Mouse (Mus musculus) kidney, postnatal 0 days (tissue): ENCODE data around the gene Erg. TPM values are rescaled to one million over a fixed set of nuclear protein-coding genes. Genes with fewer than 3 reads are reported as not detected.

ENCODE experiments used
- ATAC-seq: fragments of 200-750 bp; cut with Nextera tagmentation; replicated peaks from 2 replicates; pipeline ENCODE4 v1.8.0; 2017; ENCODE audit warnings: low read depth, moderate number of reproducible peaks, moderate TSS enrichment, moderate library complexity; ENCODE audit not compliant: low FRiP score
- DNase-seq: peaks from one replicate; pipeline ENCODE4 v3.0.0-alpha.2; 2016; ENCODE audit warnings: low spot score
- H3K27ac ChIP-seq: fragments of 300-500 bp; sonication (generic); 2 replicates; pipeline ENCODE4 v1.5.1; 2014; ENCODE audit warnings: mild to moderate bottlenecking
- H3K27me3 ChIP-seq: fragments of 300-500 bp; sonication (generic); 2 replicates; pipeline ENCODE4 v1.6.1; 2014; ENCODE audit warnings: low read length, mixed read lengths; ENCODE audit not compliant: insufficient read depth
- H3K36me3 ChIP-seq: fragments of 300-500 bp; sonication (generic); 2 replicates; pipeline ENCODE4 v1.6.1; 2014; ENCODE audit warnings: low read length, mixed read lengths; ENCODE audit not compliant: insufficient read depth
- H3K4me1 ChIP-seq: fragments of 300-500 bp; sonication (generic); replicated peaks from 2 replicates; pipeline ENCODE4 v1.6.1; 2014; ENCODE audit warnings: antibody characterized with exemption, low read length, mixed read lengths; ENCODE audit not compliant: insufficient read depth
- H3K4me2 ChIP-seq: fragments of 300-500 bp; sonication (generic); 2 replicates; pipeline ENCODE4 v1.6.1; 2014; ENCODE audit warnings: mild to moderate bottlenecking, low read length, moderate library complexity, mixed read lengths
- H3K4me3 ChIP-seq: fragments of 300-500 bp; sonication (generic); replicated peaks from 2 replicates; pipeline ENCODE4 v1.5.1; 2014; ENCODE audit warnings: low read depth, low read length
- H3K9ac ChIP-seq: fragments of 300-500 bp; sonication (generic); 2 replicates; pipeline ENCODE4 v1.6.1; 2014; ENCODE audit warnings: low read depth, low read length
- H3K9me3 ChIP-seq: fragments of 300-500 bp; sonication (generic); replicated peaks from 2 replicates; pipeline ENCODE4 v1.6.1; 2016; ENCODE audit warnings: low read length, inconsistent platforms, mixed read lengths
- CTCF ChIP-seq: IDR thresholded peaks from 2 replicates; pipeline ENCODE4 v1.5.1; 2016; ENCODE audit warnings: antibody characterized with exemption, low read depth, mild to moderate bottlenecking, moderate library complexity
- WGBS: fragments of 180-500 bp; shearing (Covaris S2); extraction: QIAGEN DNeasy Blood & Tissue Kit; methylation state at CpG from one replicate; pipeline ENCODE4 v1.1.7; 2014; 5-methylcytosine and 5-hydroxymethylcytosine counted together
- polyA plus RNA-seq: library from polyadenylated mRNA; unstranded; fragments of >200 nt; fragmentation: Nextera tagmentation; extraction: Ambion mirVana; gene quantifications from 2 replicates; pipeline ENCODE4 v1.2.1, GENCODE M21; 2015

Gene Erg
- polyA plus RNA-seq, 1 experiment from 2014 or later, result 6.4 TPM

DNA sequence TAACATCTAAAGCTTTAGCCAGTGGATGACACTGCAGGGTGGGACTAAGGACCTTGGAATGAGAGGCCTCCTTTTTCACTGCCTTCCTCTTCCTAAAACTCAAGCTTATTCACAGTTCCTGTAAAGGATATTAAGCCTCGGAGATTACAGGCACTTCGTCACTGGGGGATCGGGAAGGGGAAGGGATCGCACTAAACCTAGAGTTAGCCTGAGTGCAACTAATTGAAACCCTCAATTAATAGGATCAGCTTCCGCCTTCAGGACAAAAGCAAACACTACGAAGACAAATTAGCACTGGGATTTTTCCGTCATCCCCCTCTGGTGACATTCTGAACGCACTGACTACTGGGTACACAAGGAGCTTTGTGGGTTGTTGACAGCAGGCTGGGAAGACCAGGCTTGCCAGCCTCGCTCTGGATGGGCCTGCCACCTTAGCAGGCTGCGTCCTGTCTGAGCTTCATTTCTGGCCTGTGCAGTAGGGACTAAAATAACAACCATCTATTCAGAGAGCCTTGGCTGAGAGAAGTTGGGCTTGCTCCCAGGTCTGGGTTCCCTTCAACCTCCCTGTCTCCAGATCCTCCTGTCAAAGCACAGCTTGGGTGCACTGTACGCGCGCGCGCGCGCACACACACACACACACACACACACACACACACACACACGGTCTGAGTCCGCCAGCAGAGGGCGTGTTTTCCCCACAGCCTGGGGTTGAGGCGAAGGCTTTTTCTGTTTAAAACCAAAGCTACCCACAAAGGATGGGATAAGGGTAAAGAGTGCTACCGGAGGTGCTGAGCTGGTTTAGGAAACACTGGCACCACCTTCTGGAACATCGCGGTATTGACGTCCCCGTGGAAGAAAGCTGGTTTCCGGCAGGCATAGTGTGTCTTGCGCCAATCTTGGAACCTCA, 245.3 kb downstream of the Erg start:
- Histone ChIP-seq H3K27ac (no peak overlapping the region), H3K4me3 (no peak overlapping the region), H3K4me1 (no peaks in the 10 kb centered on the region), H3K9ac (no peak overlapping the region), H3K9me3 (no peaks in the 10 kb centered on the region), H3K4me2 (no peak overlapping the region; the same call in 1 of the 2 replicates), H3K27me3 (no peaks in the 10 kb centered on the region), H3K36me3 (no peaks in the 10 kb centered on the region)
- peak; percentile 96; the same call in 1 of the 2 replicates for TF ChIP-seq CTCF
- DNase-seq (peak; percentile 92), ATAC-seq (peak; percentile 79)
- WGBS, result 29% methylated on average over 28 of the region's 28 CpGs

DNA sequence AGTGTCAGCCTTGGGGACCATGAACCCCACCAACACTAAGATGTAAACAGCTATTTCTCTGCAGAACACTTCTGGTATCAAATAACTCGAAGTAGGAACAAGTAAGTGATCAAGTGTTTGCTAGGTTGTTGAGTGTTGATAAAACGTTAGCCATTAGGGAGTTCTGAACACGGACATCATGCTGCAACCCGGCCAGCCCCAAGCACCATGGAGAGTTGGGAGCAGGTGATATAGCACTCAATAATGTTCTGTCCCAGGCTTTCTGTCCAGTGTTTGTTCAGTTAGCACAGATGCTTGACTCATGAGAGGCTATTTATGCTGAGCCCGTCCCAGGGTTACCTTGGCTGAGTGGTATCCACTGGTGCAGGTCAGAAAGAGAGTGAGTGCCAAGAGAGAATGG, 254.2 kb downstream of the Erg start:
- WGBS, result 79% methylated on average over 5 of the region's 5 CpGs
- DNase-seq (no peak), ATAC-seq (no peak)
- Histone ChIP-seq H3K4me3 (no peak overlapping the region), H3K9ac (no peak overlapping the region), H3K36me3 (no peaks in the 10 kb centered on the region), H3K4me2 (no peak overlapping the region), H3K4me1 (no peaks in the 10 kb centered on the region), H3K27ac (no peak overlapping the region), H3K27me3 (no peaks in the 10 kb centered on the region), H3K9me3 (no peaks in the 10 kb centered on the region)
- TF ChIP-seq CTCF, result no peak

DNA sequence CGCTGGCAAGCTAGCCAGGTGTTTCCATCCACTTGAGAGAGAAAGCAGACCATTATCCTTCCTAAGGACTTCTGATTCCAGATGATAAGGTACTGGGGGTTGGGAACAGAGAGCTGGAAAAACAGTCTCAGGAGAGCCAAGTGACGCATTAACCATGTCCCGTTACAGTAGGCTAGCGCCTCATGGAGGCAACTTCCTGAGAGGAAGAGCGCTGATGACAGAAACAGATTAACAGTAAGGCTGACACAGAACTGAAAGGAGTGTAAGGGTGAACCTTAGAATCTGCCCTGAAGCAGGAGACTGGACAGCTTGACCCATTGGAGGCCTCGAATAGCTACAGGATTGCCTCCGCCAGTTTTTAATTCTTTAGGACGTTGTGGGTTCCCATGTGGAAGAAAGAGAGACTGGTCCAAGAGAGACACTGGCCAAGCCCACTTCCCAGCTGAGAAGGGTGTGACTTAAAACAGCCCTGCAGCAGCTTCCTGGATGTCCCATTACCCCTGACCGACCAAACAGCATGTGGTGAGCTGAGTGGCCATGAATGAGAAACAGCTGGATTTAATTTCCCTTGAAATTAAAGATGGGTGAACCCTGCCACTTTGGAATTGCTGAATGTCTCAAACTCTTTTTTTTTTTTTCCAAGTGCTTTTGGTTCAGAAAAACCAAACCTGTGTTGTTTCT, 264.3 kb downstream of the Erg start:
- peak; percentile 49 for DNase-seq
- ATAC-seq, result no peak
- no peaks in the 10 kb centered on the region for H3K36me3 ChIP-seq
- WGBS, result 38% methylated on average over 9 of the region's 9 CpGs
- TF ChIP-seq CTCF, result no peak
- no peaks in the 10 kb centered on the region for H3K4me1 ChIP-seq
- no peak overlapping the region for H3K4me3 ChIP-seq
- no peak overlapping the region for H3K27ac ChIP-seq
- H3K27me3 ChIP-seq, result no peaks in the 10 kb centered on the region
- no peak overlapping the region for H3K9ac ChIP-seq
- no peaks in the 10 kb centered on the region for H3K9me3 ChIP-seq
- H3K4me2 ChIP-seq, result no peak overlapping the region

Other genes with a start within 250 kb of the Erg start
- 50.8 and 51.7 TPM in 2 replicates for gene Ets2, start 115.5 kb upstream of the Erg start, polyA plus RNA-seq